Mouse (Mus musculus): ENCODE measurements around the gene Col27a1. TPM values are rescaled to one million over a fixed set of nuclear protein-coding genes. Genes with fewer than 3 reads are reported as not detected.
A peak's percentile ranks its signal among the peaks of the same experiment; 100 is the strongest.
"Not testable (repeated sequence)": the region's sequence is repeated elsewhere in the genome, so short reads cannot be mapped to it uniquely, and the experiment has no call there.

Col27a1 gene
- total and polyA plus RNA-seq, 2 experiments = 2.2 to 5.4 TPM

- TF ChIP-seq POLR2A (IDR thresholded peaks at IDR 0.05; ENCODE audit: extremely low read depth, insufficient read depth, low read length) (no peak), CTCF (IDR thresholded peaks at IDR 0.05; ENCODE audit: low read depth, low read length) (no peak)
- 96% methylated on average over 7 of the region's 7 CpGs for WGBS
- Histone ChIP-seq H3K27me3 (ENCODE audit: control insufficient read depth, insufficient read depth, low read length) (no peaks in the 10 kb centered on the region), H3K4me1 (ENCODE audit: control insufficient read depth, insufficient read depth, low read length) (no peaks in the 10 kb centered on the region; the same call in 1 of the 2 replicates), H3K4me3 (ENCODE audit: insufficient read depth, low read depth, low read length) (no peak overlapping the region), H3K27ac (replicated peaks; ENCODE audit: insufficient read depth, low read depth, low read length) (no peak overlapping the region), H3K79me2 (ENCODE audit: control insufficient read depth, insufficient read depth, low read length) (no peaks in the 10 kb centered on the region), H3K36me3 (ENCODE audit: control insufficient read depth, insufficient read depth, low read length) (no peaks in the 10 kb centered on the region; the same call in 1 of the 2 replicates), H3K9ac (ENCODE audit: low read depth, low read length) (no peak overlapping the region)
- no peak for DNase-seq (ENCODE audit: extremely low read depth, low read depth, low spot score)
Measured at GRCm38 (mm10) chr4:63311426-63311825, 97.6 kb downstream of the Col27a1 start.

GRCm38 (mm10) chr4:63314063-63314462 is 100.3 kb downstream of the Col27a1 start:
- Histone ChIP-seq H3K36me3 (ENCODE audit: control insufficient read depth, insufficient read depth, low read length) (peaks cover 2% of the 10 kb centered on the region), H3K4me1 (ENCODE audit: control insufficient read depth, insufficient read depth, low read length) (no peaks in the 10 kb centered on the region; the same call in 1 of the 2 replicates), H3K27ac (replicated peaks; ENCODE audit: insufficient read depth, low read depth, low read length) (no peak overlapping the region), H3K79me2 (ENCODE audit: control insufficient read depth, insufficient read depth, low read length) (no peaks in the 10 kb centered on the region), H3K9ac (ENCODE audit: low read depth, low read length) (no peak overlapping the region), H3K27me3 (ENCODE audit: control insufficient read depth, insufficient read depth, low read length) (no peaks in the 10 kb centered on the region), H3K4me3 (ENCODE audit: insufficient read depth, low read depth, low read length) (no peak overlapping the region)
- 86% methylated on average over 5 of the region's 5 CpGs for WGBS
- TF ChIP-seq CTCF (IDR thresholded peaks at IDR 0.05; ENCODE audit: low read depth, low read length) (no peak), POLR2A (IDR thresholded peaks at IDR 0.05; ENCODE audit: extremely low read depth, insufficient read depth, low read length) (no peak)
- no peak for DNase-seq (ENCODE audit: extremely low read depth, low read depth, low spot score)

- H3K79me2 ChIP-seq (ENCODE audit: control insufficient read depth, insufficient read depth, low read length) = no peaks in the 10 kb centered on the region
- 70% methylated on average over 9 of the region's 9 CpGs for WGBS
- H3K27me3 ChIP-seq (ENCODE audit: control insufficient read depth, insufficient read depth, low read length) = no peaks in the 10 kb centered on the region
- H3K27ac ChIP-seq (replicated peaks; ENCODE audit: insufficient read depth, low read depth, low read length) = no peak overlapping the region
- peaks cover 3% of the 10 kb centered on the region for H3K36me3 ChIP-seq (ENCODE audit: control insufficient read depth, insufficient read depth, low read length)
- no peak overlapping the region for H3K4me3 ChIP-seq (ENCODE audit: insufficient read depth, low read depth, low read length)
- TF ChIP-seq CTCF (IDR thresholded peaks at IDR 0.05; ENCODE audit: low read depth, low read length) = no peak
- no peak for TF ChIP-seq POLR2A (IDR thresholded peaks at IDR 0.05; ENCODE audit: extremely low read depth, insufficient read depth, low read length)
- H3K4me1 ChIP-seq (ENCODE audit: control insufficient read depth, insufficient read depth, low read length) = no peaks in the 10 kb centered on the region
- DNase-seq (ENCODE audit: extremely low read depth, low read depth, low spot score) = no peak
- H3K9ac ChIP-seq (ENCODE audit: low read depth, low read length) = no peak overlapping the region
Measured at GRCm38 (mm10) chr4:63316076-63316746, 102.4 kb downstream of the Col27a1 start.

GRCm38 (mm10) chr4:63319566-63319965 is 105.8 kb downstream of the Col27a1 start:
- not testable (repeated sequence) for H3K4me3 ChIP-seq (ENCODE audit: insufficient read depth, low read depth, low read length); H3K79me2 ChIP-seq (ENCODE audit: control insufficient read depth, insufficient read depth, low read length); H3K27ac ChIP-seq (replicated peaks; ENCODE audit: insufficient read depth, low read depth, low read length); DNase-seq (ENCODE audit: extremely low read depth, low read depth, low spot score); H3K4me1 ChIP-seq (ENCODE audit: control insufficient read depth, insufficient read depth, low read length); H3K9ac ChIP-seq (ENCODE audit: low read depth, low read length); H3K27me3 ChIP-seq (ENCODE audit: control insufficient read depth, insufficient read depth, low read length)
- WGBS = 42% methylated on average over 3 of the region's 3 CpGs
- H3K36me3 ChIP-seq (ENCODE audit: control insufficient read depth, insufficient read depth, low read length) = peaks cover 22% of the 10 kb centered on the region
- peak; percentile 72 for TF ChIP-seq CTCF (IDR thresholded peaks at IDR 0.05; ENCODE audit: low read depth, low read length)

GRCm38 (mm10) chr4:63323275-63323815 is 109.5 kb downstream of the Col27a1 start:
- no peak overlapping the region for H3K27ac ChIP-seq (replicated peaks; ENCODE audit: insufficient read depth, low read depth, low read length)
- peaks cover 27% of the 10 kb centered on the region for H3K36me3 ChIP-seq (ENCODE audit: control insufficient read depth, insufficient read depth, low read length)
- no peaks in the 10 kb centered on the region for H3K79me2 ChIP-seq (ENCODE audit: control insufficient read depth, insufficient read depth, low read length)
- H3K4me3 ChIP-seq (ENCODE audit: insufficient read depth, low read depth, low read length) = no peak overlapping the region
- 91% methylated on average over 8 of the region's 8 CpGs for WGBS
- DNase-seq (ENCODE audit: extremely low read depth, low read depth, low spot score) = no peak
- TF ChIP-seq POLR2A (IDR thresholded peaks at IDR 0.05; ENCODE audit: extremely low read depth, insufficient read depth, low read length) = no peak
- TF ChIP-seq CTCF (IDR thresholded peaks at IDR 0.05; ENCODE audit: low read depth, low read length) = no peak
- no peak overlapping the region for H3K9ac ChIP-seq (ENCODE audit: low read depth, low read length)
- H3K4me1 ChIP-seq (ENCODE audit: control insufficient read depth, insufficient read depth, low read length) = no peaks in the 10 kb centered on the region
- no peaks in the 10 kb centered on the region for H3K27me3 ChIP-seq (ENCODE audit: control insufficient read depth, insufficient read depth, low read length)

GRCm38 (mm10) chr4:63333403-63333802 is 119.6 kb downstream of the Col27a1 start:
- 95% methylated on average over 4 of the region's 4 CpGs for WGBS
- H3K79me2 ChIP-seq (ENCODE audit: control insufficient read depth, insufficient read depth, low read length) = no peaks in the 10 kb centered on the region
- no peak overlapping the region for H3K27ac ChIP-seq (replicated peaks; ENCODE audit: insufficient read depth, low read depth, low read length)
- no peak overlapping the region for H3K4me3 ChIP-seq (ENCODE audit: insufficient read depth, low read depth, low read length)
- no peaks in the 10 kb centered on the region for H3K27me3 ChIP-seq (ENCODE audit: control insufficient read depth, insufficient read depth, low read length)
- DNase-seq (ENCODE audit: extremely low read depth, low read depth, low spot score) = no peak
- no peak overlapping the region for H3K9ac ChIP-seq (ENCODE audit: low read depth, low read length)
- 0 out of 2 replicates have a peak, but pooled peaks cover 4% of the 10 kb centered on the region for H3K36me3 ChIP-seq (ENCODE audit: control insufficient read depth, insufficient read depth, low read length)
- TF ChIP-seq CTCF (IDR thresholded peaks at IDR 0.05; ENCODE audit: low read depth, low read length) (no peak), POLR2A (IDR thresholded peaks at IDR 0.05; ENCODE audit: extremely low read depth, insufficient read depth, low read length) (no peak)
- 0 out of 2 replicates have a peak, but pooled peaks cover 2% of the 10 kb centered on the region for H3K4me1 ChIP-seq (ENCODE audit: control insufficient read depth, insufficient read depth, low read length)

Measured in liver, adult 2 months (tissue).